Mouse (Mus musculus) spleen, adult 2 months (tissue): ENCODE results near the gene Pfdn2.
A peak's percentile ranks its signal among the peaks of the same experiment; 100 is the strongest.

Experiments
- CTCF ChIP-seq: fragments of 200-500 bp; IDR thresholded peaks from 2 replicates; pipeline ENCODE4 v1.5.1; 2011; ENCODE audit warnings: mild to moderate bottlenecking, inconsistent platforms; ENCODE audit not compliant: insufficient read depth, insufficient read length, insufficient replicate concordance; ENCODE audit errors: extremely low read depth
- POLR2A ChIP-seq: fragments of 200-500 bp; IDR thresholded peaks from 2 replicates; pipeline ENCODE4 v1.6.1; 2011; ENCODE audit warnings: low read depth, low read length, inconsistent platforms

DNA sequence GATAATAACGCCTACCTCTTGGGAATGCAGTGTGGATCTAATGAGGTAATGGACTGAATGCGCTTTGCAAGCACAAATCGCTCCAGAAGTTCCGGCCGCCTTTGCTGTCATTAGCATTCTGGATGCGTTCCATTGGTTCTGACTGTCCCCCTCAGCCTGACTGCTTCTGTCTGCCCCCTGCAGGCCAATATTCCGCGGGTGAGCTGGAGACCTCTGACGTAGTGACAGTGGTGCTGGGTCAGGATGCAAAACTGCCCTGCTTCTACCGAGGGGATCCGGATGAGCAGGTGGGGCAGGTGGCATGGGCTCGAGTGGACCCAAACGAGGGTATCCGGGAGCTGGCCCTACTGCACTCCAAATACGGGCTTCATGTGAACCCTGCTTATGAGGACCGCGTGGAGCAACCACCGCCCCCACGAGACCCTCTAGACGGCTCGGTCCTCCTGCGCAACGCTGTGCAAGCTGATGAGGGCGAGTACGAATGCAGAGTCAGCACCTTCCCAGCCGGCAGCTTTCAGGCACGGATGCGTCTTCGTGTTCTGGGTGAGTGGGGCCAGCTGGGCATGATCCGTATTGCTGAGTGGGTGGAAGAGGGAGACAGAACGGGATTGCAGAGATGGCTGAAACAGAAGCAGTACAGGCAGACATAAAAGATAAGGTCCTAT, 34.6 kb downstream of the Pfdn2 start:
- peak; percentile 75; the same call in 1 of the 2 replicates for TF ChIP-seq CTCF
- no peak for TF ChIP-seq POLR2A
